Mouse (Mus musculus) liver, adult 2 months (tissue): Measurements from ENCODE around the gene Tapbpl.

Experiments used
- CTCF ChIP-seq: fragments of 200-500 bp; IDR thresholded peaks from 2 replicates; pipeline ENCODE4 v1.5.1; 2011; ENCODE audit warnings: low read depth, low read length, control low read depth
- POLR2A ChIP-seq: fragments of 200-500 bp; IDR thresholded peaks from 2 replicates; pipeline ENCODE4 v1.6.1; 2011; ENCODE audit warnings: low read length, control low read depth; ENCODE audit not compliant: insufficient read depth; ENCODE audit errors: extremely low read depth

DNA sequence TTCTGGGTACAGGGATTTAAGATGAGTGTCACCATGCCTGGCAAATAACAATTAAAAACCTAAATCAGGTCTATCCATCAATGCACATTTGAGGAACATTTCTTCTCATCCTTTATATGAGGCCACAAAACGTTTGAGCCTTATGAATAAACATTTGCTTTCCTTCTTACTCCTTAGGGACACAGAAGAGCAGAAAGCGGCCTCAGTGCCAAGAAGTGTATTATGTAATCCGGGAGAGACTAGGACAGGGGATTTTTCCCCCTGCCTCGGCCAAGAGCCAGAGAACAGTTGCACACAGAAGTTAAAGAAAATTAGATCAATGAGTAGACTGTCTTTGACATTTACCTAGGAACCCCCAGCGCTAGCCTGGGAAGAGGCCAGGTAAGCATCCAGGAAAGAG, 49.5 kb downstream of the Tapbpl start:
- no peak for TF ChIP-seq CTCF
- TF ChIP-seq POLR2A: no peak
